Mouse (Mus musculus) hindbrain, embryonic 12.5 days (tissue): ENCODE measurements around the gene Sqstm1. TPM values are rescaled to one million over a fixed set of nuclear protein-coding genes. Genes with fewer than 3 reads are reported as not detected.
"Not testable (repeated sequence)": the region's sequence is repeated elsewhere in the genome, so short reads cannot be mapped to it uniquely, and the experiment has no call there.

Experiments used
- ATAC-seq: fragments of 200-750 bp; cut with Nextera tagmentation; 2 replicates; pipeline ENCODE4 v1.8.0; 2017; ENCODE audit warnings: moderate TSS enrichment; ENCODE audit not compliant: low FRiP score
- H3K27ac ChIP-seq: fragments of 300-500 bp; sonication (generic); 2 replicates; pipeline ENCODE4 v1.5.1; 2016; ENCODE audit warnings: mild to moderate bottlenecking
- H3K27me3 ChIP-seq: fragments of 300-500 bp; sonication (generic); 2 replicates; pipeline ENCODE4 v1.6.1; 2016; ENCODE audit warnings: mild to moderate bottlenecking
- H3K36me3 ChIP-seq: fragments of 300-500 bp; sonication (generic); 2 replicates; pipeline ENCODE4 v1.6.1; 2016; ENCODE audit warnings: mild to moderate bottlenecking
- H3K4me1 ChIP-seq: fragments of 300-500 bp; sonication (generic); 2 replicates; pipeline ENCODE4 v1.6.1; 2016
- H3K4me2 ChIP-seq: fragments of 300-500 bp; sonication (generic); replicated peaks from 2 replicates; pipeline ENCODE4 v1.6.1; 2016; ENCODE audit warnings: mild to moderate bottlenecking
- H3K4me3 ChIP-seq: fragments of 300-500 bp; sonication (generic); 2 replicates; pipeline ENCODE4 v1.5.1; 2016; ENCODE audit warnings: mild to moderate bottlenecking
- H3K9ac ChIP-seq: fragments of 300-500 bp; sonication (generic); 2 replicates; pipeline ENCODE4 v1.6.1; 2016; ENCODE audit warnings: mild to moderate bottlenecking, moderate library complexity
- H3K9me3 ChIP-seq: fragments of 300-500 bp; sonication (generic); replicated peaks from 2 replicates; pipeline ENCODE4 v1.6.1; 2016; ENCODE audit warnings: mild to moderate bottlenecking
- whole genome bisulfite sequencing: fragments of 180-500 bp; shearing (Covaris S2); methylation state at CpG from one replicate; pipeline ENCODE4 v1.1.7; 2016; 5-methylcytosine and 5-hydroxymethylcytosine counted together
- polyA plus RNA-seq: library from polyadenylated mRNA; unstranded; fragments of >200 nt; fragmentation: Nextera tagmentation; extraction: Ambion mirVana; gene quantifications from 2 replicates; pipeline ENCODE4 v1.2.1, GENCODE M21; 2016

Sqstm1 gene
- polyA plus RNA-seq, 1 experiment from 2014 or later, result 231 TPM

GRCm38 (mm10) chr11:50177111-50177510 lies 33.5 kb downstream of the Sqstm1 start:
- Histone ChIP-seq H3K9ac (no peak overlapping the region), H3K36me3 (peaks cover 27% of the 10 kb centered on the region), H3K27me3 (no peaks in the 10 kb centered on the region), H3K4me2 (no peak overlapping the region), H3K27ac (no peak overlapping the region), H3K9me3 (no peaks in the 10 kb centered on the region), H3K4me3 (no peak overlapping the region), H3K4me1 (peaks cover 10% of the 10 kb centered on the region; the same call in 1 of the 2 replicates)
- 74% methylated on average over 6 of the region's 6 CpGs for WGBS
- ATAC-seq, result no peak

DNA sequence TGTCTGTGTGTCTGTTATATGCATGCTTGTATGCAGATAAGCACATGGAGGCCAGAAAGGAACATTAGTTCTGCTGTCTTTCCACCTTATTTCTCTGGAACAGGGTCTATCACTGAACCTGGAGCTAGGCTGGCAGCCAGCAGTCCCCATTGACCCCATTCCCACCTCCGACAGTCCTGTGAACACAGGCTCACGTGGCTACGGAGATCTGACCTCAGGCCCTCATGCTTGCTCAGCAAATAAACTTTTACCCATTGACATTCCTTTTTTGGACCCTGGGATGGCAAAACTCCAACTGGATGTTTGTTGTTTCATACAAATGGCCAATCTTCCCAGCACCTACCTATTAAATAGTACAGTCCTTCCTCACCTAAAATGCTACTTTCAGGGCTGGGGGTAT lies 34.3 kb downstream of the Sqstm1 start:
- H3K27ac ChIP-seq, result no peak overlapping the region
- H3K4me2 ChIP-seq, result no peak overlapping the region
- peaks cover 33% of the 10 kb centered on the region for H3K36me3 ChIP-seq
- 70% methylated on average over 3 of the region's 3 CpGs for WGBS
- H3K4me1 ChIP-seq, result peaks cover 10% of the 10 kb centered on the region; the same call in 1 of the 2 replicates
- no peak overlapping the region for H3K9ac ChIP-seq
- no peaks in the 10 kb centered on the region for H3K9me3 ChIP-seq
- no peak for ATAC-seq
- H3K27me3 ChIP-seq, result no peaks in the 10 kb centered on the region
- no peak overlapping the region for H3K4me3 ChIP-seq

GRCm38 (mm10) chr11:50174730-50175187 lies 35.9 kb downstream of the Sqstm1 start:
- peak overlapping the region; percentile 90 for H3K27ac ChIP-seq
- 0% methylated on average over 27 of the region's 27 CpGs for WGBS
- peak overlapping the region; percentile 76 for H3K4me3 ChIP-seq
- H3K9me3 ChIP-seq, result no peaks in the 10 kb centered on the region
- H3K36me3 ChIP-seq, result peaks cover 43% of the 10 kb centered on the region
- peak; percentile 99 for ATAC-seq
- peak overlapping the region; percentile 76 for H3K4me2 ChIP-seq
- H3K4me1 ChIP-seq, result peaks cover 10% of the 10 kb centered on the region; the same call in 1 of the 2 replicates
- no peaks in the 10 kb centered on the region for H3K27me3 ChIP-seq
- H3K9ac ChIP-seq, result peak overlapping the region; percentile 78

DNA sequence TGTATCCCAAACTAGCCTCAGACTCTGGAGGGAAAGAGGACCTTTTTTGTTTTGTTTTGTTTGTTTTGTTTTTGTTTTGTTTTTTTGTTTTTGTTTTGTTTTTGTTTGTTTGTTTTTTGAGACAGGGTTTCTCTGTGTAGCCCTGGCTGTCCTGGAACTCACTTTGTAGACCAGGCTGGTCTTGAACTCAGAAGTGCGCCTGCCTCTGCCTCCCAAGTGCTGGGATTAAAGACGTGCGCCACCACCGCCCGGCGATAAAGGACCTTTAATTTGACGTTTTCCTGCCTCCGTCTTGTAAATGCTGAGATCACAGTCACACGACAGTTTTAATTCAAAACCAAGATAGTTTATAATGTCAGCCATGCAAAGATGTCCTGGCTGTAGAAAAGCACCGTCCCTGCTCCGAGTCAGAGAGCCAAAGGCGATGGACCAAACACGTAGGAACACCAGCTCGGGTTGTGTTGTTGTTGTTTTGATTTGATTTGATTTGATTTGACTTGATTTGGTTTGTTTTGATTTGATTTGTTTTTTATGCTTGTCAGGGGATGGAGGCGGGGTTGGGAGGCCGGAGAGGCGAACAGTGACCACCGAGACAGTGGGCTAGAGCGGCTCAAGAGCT lies 36.4 kb downstream of the Sqstm1 start, which contains the start of gene Mrnip:
Gene Mrnip (plus strand): TSS at position 334 of the 619 bp plus-strand sequence.
- peak; percentile 65 for ATAC-seq
- Histone ChIP-seq H3K4me1 (peaks cover 10% of the 10 kb centered on the region; the same call in 1 of the 2 replicates), H3K4me3 (peak within 1 kb of the TSS; percentile 76), H3K9ac (peak within 1 kb of the TSS; percentile 78), H3K4me2 (peak within 1 kb of the TSS; percentile 76), H3K36me3 (peaks cover 46% of the 10 kb centered on the region), H3K27ac (peak within 1 kb of the TSS; percentile 90)
- not testable (repeated sequence) for H3K27me3 ChIP-seq, H3K9me3 ChIP-seq
- 4% methylated on average over 19 of the region's 19 CpGs for WGBS

DNA sequence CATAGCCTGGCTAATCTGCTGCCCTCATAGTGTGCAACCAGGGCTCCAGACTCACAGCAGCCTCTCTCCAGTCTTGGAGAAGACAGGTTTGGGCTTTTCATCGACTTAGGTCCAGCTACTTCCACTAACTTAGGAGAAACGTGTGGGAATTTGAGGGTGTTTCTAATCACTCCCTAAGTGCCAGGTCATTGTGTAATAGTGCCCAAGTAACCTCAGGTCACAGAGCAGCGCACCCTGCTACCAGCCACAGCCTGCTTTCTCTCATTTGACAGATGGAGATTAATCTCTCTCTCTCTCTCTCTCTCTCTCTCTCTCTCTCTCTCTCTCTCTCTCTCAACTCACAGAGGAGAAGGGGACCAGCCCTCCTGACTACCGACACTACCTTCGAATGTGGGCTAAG lies 42.3 kb downstream of the Sqstm1 start:
- Histone ChIP-seq H3K4me2 (no peak overlapping the region), H3K36me3 (peaks cover 62% of the 10 kb centered on the region), H3K9ac (no peak overlapping the region), H3K4me3 (no peak overlapping the region), H3K27ac (no peak overlapping the region), H3K4me1 (no peaks in the 10 kb centered on the region), H3K27me3 (no peaks in the 10 kb centered on the region), H3K9me3 (no peaks in the 10 kb centered on the region)
- no peak for ATAC-seq
- WGBS, result 90% methylated on average over 5 of the region's 5 CpGs

GRCm38 (mm10) chr11:50162338-50163050 lies 48.1 kb downstream of the Sqstm1 start:
- no peaks in the 10 kb centered on the region for H3K27me3 ChIP-seq
- no peak for ATAC-seq
- no peak overlapping the region for H3K4me2 ChIP-seq
- no peak overlapping the region for H3K4me3 ChIP-seq
- H3K27ac ChIP-seq, result no peak overlapping the region
- H3K9ac ChIP-seq, result no peak overlapping the region
- no peaks in the 10 kb centered on the region for H3K9me3 ChIP-seq
- peaks cover 68% of the 10 kb centered on the region for H3K36me3 ChIP-seq
- 97% methylated on average over 3 of the region's 3 CpGs for WGBS
- H3K4me1 ChIP-seq, result no peaks in the 10 kb centered on the region

- Histone ChIP-seq H3K9ac (no peak overlapping the region), H3K4me2 (no peak overlapping the region), H3K27ac (no peak overlapping the region), H3K36me3 (peaks cover 74% of the 10 kb centered on the region), H3K4me1 (no peaks in the 10 kb centered on the region), H3K27me3 (no peaks in the 10 kb centered on the region), H3K4me3 (no peak overlapping the region), H3K9me3 (no peaks in the 10 kb centered on the region)
- ATAC-seq, result peak; percentile 48; the same call in 1 of the 2 replicates
- 62% methylated on average over 10 of the region's 10 CpGs for WGBS
These were observed 48.9 kb downstream of the Sqstm1 start for GRCm38 (mm10) chr11:50161578-50162304.

DNA sequence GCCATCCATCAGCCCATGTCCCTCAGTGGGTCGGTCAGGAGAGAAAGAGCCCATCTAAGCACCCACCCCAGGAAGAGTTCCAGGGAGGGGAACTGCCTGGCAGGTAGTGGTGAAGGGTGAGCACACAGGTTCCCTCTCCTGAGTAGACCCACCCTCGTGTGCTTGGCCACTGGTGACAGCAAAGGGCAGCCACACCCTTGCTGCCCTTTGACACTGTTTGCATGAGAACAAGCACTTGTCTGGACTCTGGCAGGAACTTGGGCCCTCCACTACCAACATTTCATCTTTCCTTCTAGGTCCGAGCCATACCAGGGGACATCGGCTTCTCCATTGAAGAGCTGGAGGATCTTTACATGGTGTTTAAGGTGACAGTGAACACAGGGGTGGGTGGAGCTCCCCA lies 51.3 kb downstream of the Sqstm1 start:
- Histone ChIP-seq H3K27me3 (no peaks in the 10 kb centered on the region), H3K9ac (no peak overlapping the region), H3K4me2 (no peak overlapping the region), H3K27ac (no peak overlapping the region), H3K36me3 (peaks cover 92% of the 10 kb centered on the region), H3K4me3 (no peak overlapping the region), H3K9me3 (no peaks in the 10 kb centered on the region), H3K4me1 (no peaks in the 10 kb centered on the region)
- WGBS, result 77% methylated on average over 4 of the region's 4 CpGs
- ATAC-seq, result no peak

- Histone ChIP-seq H3K4me2 (no peak overlapping the region), H3K27me3 (no peaks in the 10 kb centered on the region), H3K36me3 (peaks cover 90% of the 10 kb centered on the region), H3K9me3 (no peaks in the 10 kb centered on the region), H3K9ac (no peak overlapping the region), H3K27ac (no peak overlapping the region), H3K4me3 (no peak overlapping the region), H3K4me1 (0 out of 2 replicates have a peak, but pooled peaks cover 3% of the 10 kb centered on the region)
- ATAC-seq, result no peak
- 94% methylated on average over 7 of the region's 7 CpGs for WGBS
These were observed 52.3 kb downstream of the Sqstm1 start for GRCm38 (mm10) chr11:50158346-50158745.

DNA sequence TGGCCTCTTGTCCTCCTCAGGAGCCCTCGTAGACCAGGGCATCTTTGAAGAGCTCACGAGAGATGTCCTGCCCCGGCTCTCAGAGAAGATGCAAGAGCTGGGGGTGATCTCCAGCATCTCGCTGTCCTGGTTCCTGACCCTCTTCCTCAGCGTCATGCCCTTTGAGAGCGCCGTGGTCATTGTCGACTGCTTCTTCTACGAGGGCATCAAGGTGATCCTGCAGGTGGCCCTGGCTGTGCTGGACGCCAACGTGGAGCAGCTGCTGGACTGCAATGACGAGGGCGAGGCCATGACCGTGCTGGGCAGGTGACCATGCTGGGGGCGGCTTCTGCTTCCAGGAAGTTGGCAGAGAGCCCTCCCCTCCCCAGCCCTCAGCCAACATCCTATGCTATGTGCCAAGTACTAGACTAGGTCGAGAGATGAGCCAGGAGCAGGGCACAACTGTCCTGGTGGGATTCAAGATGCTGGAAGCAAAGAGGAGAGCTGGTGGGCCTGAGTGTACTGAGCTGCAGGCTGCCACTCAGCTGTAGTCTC lies 53.8 kb downstream of the Sqstm1 start:
- no peaks in the 10 kb centered on the region for H3K27me3 ChIP-seq
- H3K4me1 ChIP-seq, result 0 out of 2 replicates have a peak, but pooled peaks cover 3% of the 10 kb centered on the region
- H3K27ac ChIP-seq, result no peak overlapping the region
- H3K4me2 ChIP-seq, result no peak overlapping the region
- WGBS, result 94% methylated on average over 16 of the region's 16 CpGs
- ATAC-seq, result no peak
- no peaks in the 10 kb centered on the region for H3K9me3 ChIP-seq
- H3K9ac ChIP-seq, result no peak overlapping the region
- H3K4me3 ChIP-seq, result no peak overlapping the region
- peaks cover 90% of the 10 kb centered on the region for H3K36me3 ChIP-seq

DNA sequence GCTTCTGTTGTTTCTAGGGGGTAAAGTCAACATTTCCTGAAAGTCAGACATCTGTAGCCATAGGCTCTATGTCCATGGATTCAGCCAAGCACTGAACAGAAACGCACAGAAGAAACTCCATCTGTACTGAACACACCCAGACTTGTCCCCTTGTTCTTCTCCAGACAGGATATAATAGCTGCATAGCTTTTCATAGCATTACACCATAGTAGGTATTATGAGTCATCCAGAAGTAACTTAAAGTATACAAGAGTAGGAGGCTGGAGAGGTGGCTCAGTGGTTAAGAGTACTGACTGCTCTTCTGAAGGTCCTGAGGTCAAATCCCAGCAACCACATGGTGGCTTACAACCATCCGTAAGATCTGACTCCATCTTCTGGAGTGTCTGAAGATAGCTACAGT lies 54.8 kb downstream of the Sqstm1 start:
- no peaks in the 10 kb centered on the region for H3K9me3 ChIP-seq
- no peak overlapping the region for H3K9ac ChIP-seq
- no peak for ATAC-seq
- whole genome bisulfite sequencing, result 90% methylated on average over 2 of the region's 2 CpGs
- no peaks in the 10 kb centered on the region for H3K27me3 ChIP-seq
- no peak overlapping the region for H3K4me3 ChIP-seq
- H3K36me3 ChIP-seq, result peaks cover 96% of the 10 kb centered on the region
- 0 out of 2 replicates have a peak, but pooled peaks cover 3% of the 10 kb centered on the region for H3K4me1 ChIP-seq
- H3K4me2 ChIP-seq, result no peak overlapping the region
- H3K27ac ChIP-seq, result no peak overlapping the region
